Mouse (Mus musculus): ENCODE results near the gene Psap.

Gene Psap

GRCm38 (mm10) chr10:60347768-60348610 lies 70.6 kb downstream of the Psap start:
- in situ Hi-C loops (cut with MboI, MseI), result loop anchor here in 1 of 2 experiments (5.0 to 10.0 kb wide), 2 partner anchors 34 to 1907 kb away; partner anchors contain the start of gene Tacr2

DNA sequence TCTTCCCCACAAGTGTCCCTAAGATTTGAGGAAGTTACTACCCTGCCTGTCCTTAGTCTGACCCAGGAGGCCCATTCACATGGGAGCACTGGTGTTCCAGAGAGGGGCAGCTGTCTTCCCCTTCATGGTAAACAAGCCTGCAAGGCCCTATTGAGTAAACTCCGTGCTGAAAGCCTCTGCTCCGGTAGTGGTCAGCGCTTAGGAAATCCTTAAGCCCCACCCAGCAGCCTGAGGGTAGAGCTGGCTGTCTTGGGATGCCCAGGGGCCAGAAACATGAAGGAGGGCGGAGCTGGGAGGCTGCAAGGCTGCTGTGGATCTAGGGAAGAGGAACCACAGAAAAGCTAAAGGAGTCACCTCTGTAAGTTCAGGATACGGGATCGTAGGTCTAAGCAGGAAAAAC lies 71.6 kb downstream of the Psap start:
- in situ Hi-C loops (cut with MboI, MseI), result loop anchor here in 1 of 2 experiments (5.0 to 10.0 kb wide), 2 partner anchors 33 to 1906 kb away; partner anchors contain the start of gene Tacr2

DNA sequence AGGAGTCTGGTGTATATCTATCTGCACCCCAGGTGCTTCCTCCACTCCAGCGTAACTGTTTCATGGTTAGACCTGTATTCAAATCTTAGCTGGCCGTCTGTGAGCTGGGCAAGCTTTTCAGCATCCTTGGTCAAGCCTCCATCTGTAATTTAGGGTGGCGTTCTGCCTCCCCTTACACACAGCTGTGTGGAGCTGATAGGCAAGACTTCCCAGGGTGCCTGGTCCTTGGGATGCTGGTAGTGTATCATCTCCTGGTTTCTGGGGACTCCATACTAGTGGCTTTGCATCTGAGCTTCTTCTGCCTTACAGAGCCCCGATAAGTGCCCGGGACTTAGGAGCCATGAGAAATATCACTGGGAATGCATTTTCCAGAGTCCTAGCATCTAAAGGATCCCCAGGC lies 72.2 kb downstream of the Psap start:
- in situ Hi-C loops (cut with MboI, MseI), result loop anchor here in 1 of 2 experiments (5.0 to 25.0 kb wide), 3 partner anchors 33 to 1905 kb away; partner anchors contain the start of gene Tacr2

- in situ Hi-C loops (cut with MboI, MseI), result loop anchor here in 1 of 2 experiments (25.0 kb wide), 1 partner anchor 763 kb away; no protein-coding TSS in a partner anchor
These were observed 72.8 kb downstream of the Psap start for GRCm38 (mm10) chr10:60350077-60350804.

GRCm38 (mm10) chr10:60350805-60351167 lies 73.4 kb downstream of the Psap start:
- in situ Hi-C loops (cut with MboI, MseI), result loop anchor here in 1 of 2 experiments (25.0 kb wide), 1 partner anchor 763 kb away; no protein-coding TSS in a partner anchor

DNA sequence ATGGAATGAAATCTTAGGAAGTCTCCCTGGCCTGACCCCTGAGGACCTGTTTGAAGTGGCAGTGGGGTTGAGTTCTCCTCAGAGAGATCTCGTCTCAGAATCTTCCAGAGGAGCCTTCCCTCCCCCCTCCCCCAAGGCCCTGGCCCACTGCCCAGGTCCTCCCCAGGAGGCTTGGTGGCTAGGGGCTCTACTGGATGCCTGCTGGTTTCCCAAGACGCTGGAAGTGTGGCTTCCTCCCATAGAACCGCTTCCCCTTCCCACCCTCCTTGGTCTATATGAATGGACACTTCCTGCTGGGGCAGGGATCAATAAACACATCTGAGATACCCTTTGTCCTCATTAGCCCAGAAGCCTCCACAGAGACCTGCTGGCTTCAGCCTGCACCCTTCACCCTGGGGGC lies 73.8 kb downstream of the Psap start:
- in situ Hi-C loops (cut with MboI, MseI), result loop anchor here in 1 of 2 experiments (25.0 kb wide), 1 partner anchor 764 kb away; no protein-coding TSS in a partner anchor

DNA sequence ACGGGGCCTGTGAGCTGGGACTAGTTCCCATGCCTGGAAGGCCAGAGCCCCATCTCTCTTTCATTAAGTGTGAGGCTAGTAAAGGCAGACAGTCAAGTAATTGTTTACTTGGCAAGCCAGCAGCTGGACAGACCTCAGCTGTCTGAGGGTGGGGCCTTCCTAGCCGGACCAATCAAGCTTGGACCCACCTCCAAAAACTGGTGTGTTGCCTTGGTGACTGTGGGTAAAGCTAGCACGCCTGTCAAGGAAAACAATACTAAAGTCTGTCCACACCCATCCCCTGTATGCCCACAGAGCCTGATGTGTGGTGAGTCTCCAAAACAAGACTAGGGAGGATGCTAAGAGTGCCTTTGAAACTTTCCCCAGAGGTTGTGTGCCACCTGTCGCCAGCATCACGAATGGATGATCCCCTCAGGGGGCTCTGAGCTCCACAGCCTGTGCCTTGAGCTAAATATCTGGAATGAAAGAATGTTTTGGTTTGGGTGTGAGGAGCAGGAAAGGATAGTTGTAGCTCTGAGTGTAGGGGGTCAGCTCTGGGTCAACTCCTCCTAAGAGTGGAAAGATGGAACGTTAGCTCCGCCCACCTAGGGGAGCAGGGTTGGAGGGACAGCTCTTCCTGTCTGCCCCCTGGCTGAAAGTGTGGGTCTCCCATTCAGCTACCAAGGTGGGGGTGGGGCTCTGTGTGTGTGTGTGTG lies 74.5 kb downstream of the Psap start:
- in situ Hi-C loops (cut with MboI, MseI), result loop anchor here in 1 of 2 experiments (25.0 kb wide), 1 partner anchor 765 kb away; no protein-coding TSS in a partner anchor
